Mouse (Mus musculus) intestine, embryonic 16.5 days (tissue): ENCODE results near the gene Vps26c. TPM values are rescaled to one million over a fixed set of nuclear protein-coding genes. Genes with fewer than 3 reads are reported as not detected.
"Not testable (repeated sequence)": the region's sequence is repeated elsewhere in the genome, so short reads cannot be mapped to it uniquely, and the experiment has no call there.

Source experiments
- ATAC-seq: fragments of 200-750 bp; cut with Nextera tagmentation; 2 replicates; pipeline ENCODE4 v1.8.0; 2017; ENCODE audit warnings: moderate TSS enrichment, moderate library complexity
- H3K27ac ChIP-seq: fragments of 300-500 bp; sonication (generic); 2 replicates; pipeline ENCODE4 v1.5.1; 2014; ENCODE audit warnings: mild to moderate bottlenecking, low read length
- H3K27me3 ChIP-seq: fragments of 300-500 bp; sonication (generic); replicated peaks from 2 replicates; pipeline ENCODE4 v1.6.1; 2014; ENCODE audit warnings: low read length, control low read depth, mixed read lengths; ENCODE audit not compliant: control insufficient read depth, insufficient read depth
- H3K36me3 ChIP-seq: fragments of 300-500 bp; sonication (generic); 2 replicates; pipeline ENCODE4 v1.6.1; 2014; ENCODE audit warnings: low read length, control low read depth; ENCODE audit not compliant: control insufficient read depth, insufficient read depth
- H3K4me1 ChIP-seq: fragments of 300-500 bp; sonication (generic); 2 replicates; pipeline ENCODE4 v1.6.1; 2014; ENCODE audit warnings: low read length, control low read depth, mixed read lengths; ENCODE audit not compliant: control insufficient read depth, insufficient read depth
- H3K4me2 ChIP-seq: fragments of 300-500 bp; sonication (generic); 2 replicates; pipeline ENCODE4 v1.6.1; 2014; ENCODE audit warnings: low read depth, low read length, control low read depth
- H3K4me3 ChIP-seq: fragments of 300-500 bp; sonication (generic); 2 replicates; pipeline ENCODE4 v1.5.1; 2014; ENCODE audit warnings: mild to moderate bottlenecking, low read length
- H3K9ac ChIP-seq: fragments of 300-500 bp; sonication (generic); 2 replicates; pipeline ENCODE4 v1.6.1; 2014; ENCODE audit warnings: low read depth, low read length
- H3K9me3 ChIP-seq: fragments of 300-500 bp; sonication (generic); 2 replicates; pipeline ENCODE4 v1.6.1; 2016; ENCODE audit warnings: low read length, control low read depth; ENCODE audit not compliant: control insufficient read depth
- WGBS: fragments of 180-500 bp; shearing (Covaris S2); extraction: QIAGEN DNeasy Blood & Tissue Kit; methylation state at CpG from one replicate; pipeline ENCODE4 v1.1.7; 2014; 5-methylcytosine and 5-hydroxymethylcytosine counted together
- polyA plus RNA-seq: library from polyadenylated mRNA; unstranded; fragments of >200 nt; fragmentation: Nextera tagmentation; extraction: Ambion mirVana; gene quantifications from 2 replicates; pipeline ENCODE4 v1.2.1, GENCODE M21; 2015

The Vps26c gene
- polyA plus RNA-seq, 1 experiment from 2014 or later, result 67.7 TPM

DNA sequence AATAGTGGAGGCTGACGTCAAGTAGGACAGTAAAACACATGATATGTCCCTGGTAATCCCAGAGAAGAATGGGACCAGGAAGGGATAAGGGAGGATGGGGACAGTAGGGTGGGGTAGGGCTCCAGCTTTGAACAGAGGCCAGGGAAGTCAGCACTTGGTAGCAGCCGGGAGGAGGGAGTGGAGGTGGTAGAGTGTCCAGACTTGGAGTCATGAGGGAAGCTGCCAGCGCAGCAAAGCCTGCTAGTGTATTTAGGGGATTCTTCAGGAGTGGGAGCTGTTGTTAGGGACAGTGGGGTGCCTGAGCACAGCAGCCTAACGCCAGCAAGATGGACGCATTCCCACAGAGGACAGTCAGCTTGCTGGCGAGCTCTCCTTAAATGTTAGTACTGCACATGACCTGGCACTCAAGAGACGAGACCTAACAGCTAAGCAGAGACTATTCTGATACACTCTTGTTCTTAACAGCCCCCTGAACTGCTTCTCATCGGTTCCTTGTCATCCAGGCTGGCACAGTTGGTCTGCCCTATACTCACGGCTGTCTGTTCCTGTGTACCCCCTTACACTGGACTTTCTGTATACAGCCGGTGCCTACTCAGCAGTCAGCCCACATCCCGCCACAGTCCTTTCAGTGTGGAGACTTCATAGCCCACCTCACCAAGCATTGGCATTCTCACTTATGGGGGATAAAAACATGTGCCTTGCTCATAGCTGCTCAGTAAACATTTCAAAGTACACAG is 53.4 kb downstream of the Vps26c start:
- no peak for ATAC-seq
- WGBS, result 81% methylated on average over 11 of the region's 11 CpGs
- Histone ChIP-seq H3K9ac (no peak overlapping the region), H3K4me3 (no peak overlapping the region), H3K27ac (no peak overlapping the region), H3K9me3 (no peaks in the 10 kb centered on the region), H3K27me3 (no peaks in the 10 kb centered on the region), H3K36me3 (peaks cover 4% of the 10 kb centered on the region; the same call in 1 of the 2 replicates), H3K4me1 (no peaks in the 10 kb centered on the region), H3K4me2 (no peak overlapping the region)

- Histone ChIP-seq H3K27ac (no peak overlapping the region), H3K27me3 (no peaks in the 10 kb centered on the region), H3K9ac (no peak overlapping the region), H3K4me3 (no peak overlapping the region), H3K4me2 (no peak overlapping the region), H3K9me3 (no peaks in the 10 kb centered on the region), H3K36me3 (peaks cover 11% of the 10 kb centered on the region), H3K4me1 (no peaks in the 10 kb centered on the region)
- WGBS, result 70% methylated on average over 8 of the region's 8 CpGs
- ATAC-seq, result 0 out of 2 replicates have a peak, but pooled peaks have one; percentile 33
These were observed 54.1 kb downstream of the Vps26c start for GRCm38 (mm10) chr16:94472515-94472951.

DNA sequence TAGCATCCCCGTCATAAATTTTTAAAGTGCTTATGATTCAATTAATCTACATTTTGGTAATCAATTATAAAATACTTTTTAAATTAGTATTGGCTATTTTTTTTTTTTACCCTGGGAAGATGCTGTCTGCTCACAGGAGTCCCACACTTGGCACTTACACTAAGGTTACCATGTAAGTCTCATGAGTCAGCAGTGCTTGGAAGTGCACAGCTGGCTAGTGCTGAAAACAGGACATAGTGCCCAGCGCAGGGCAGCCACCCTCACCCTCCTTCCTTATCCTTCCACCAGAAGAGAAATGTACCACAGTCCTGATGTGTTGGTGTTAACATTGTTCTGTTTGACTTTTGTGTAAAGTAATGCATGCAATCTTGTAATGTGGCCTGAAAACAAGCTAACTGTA is 58.2 kb downstream of the Vps26c start:
- no peak for ATAC-seq
- no peak overlapping the region for H3K4me3 ChIP-seq
- 92% methylated on average over 2 of the region's 2 CpGs for WGBS
- no peak overlapping the region for H3K4me2 ChIP-seq
- no peak overlapping the region for H3K27ac ChIP-seq
- H3K4me1 ChIP-seq, result no peaks in the 10 kb centered on the region
- H3K9ac ChIP-seq, result no peak overlapping the region
- H3K27me3 ChIP-seq, result no peaks in the 10 kb centered on the region
- H3K36me3 ChIP-seq, result peaks cover 24% of the 10 kb centered on the region
- no peaks in the 10 kb centered on the region for H3K9me3 ChIP-seq

- WGBS, result 86% methylated on average over 11 of the region's 11 CpGs
- Histone ChIP-seq H3K4me3 (no peak overlapping the region), H3K36me3 (peaks cover 25% of the 10 kb centered on the region), H3K27me3 (no peaks in the 10 kb centered on the region), H3K27ac (no peak overlapping the region), H3K9me3 (no peaks in the 10 kb centered on the region), H3K4me2 (no peak overlapping the region), H3K4me1 (no peaks in the 10 kb centered on the region), H3K9ac (no peak overlapping the region)
- ATAC-seq, result no peak
These were observed 59.1 kb downstream of the Vps26c start for GRCm38 (mm10) chr16:94467337-94468055.

DNA sequence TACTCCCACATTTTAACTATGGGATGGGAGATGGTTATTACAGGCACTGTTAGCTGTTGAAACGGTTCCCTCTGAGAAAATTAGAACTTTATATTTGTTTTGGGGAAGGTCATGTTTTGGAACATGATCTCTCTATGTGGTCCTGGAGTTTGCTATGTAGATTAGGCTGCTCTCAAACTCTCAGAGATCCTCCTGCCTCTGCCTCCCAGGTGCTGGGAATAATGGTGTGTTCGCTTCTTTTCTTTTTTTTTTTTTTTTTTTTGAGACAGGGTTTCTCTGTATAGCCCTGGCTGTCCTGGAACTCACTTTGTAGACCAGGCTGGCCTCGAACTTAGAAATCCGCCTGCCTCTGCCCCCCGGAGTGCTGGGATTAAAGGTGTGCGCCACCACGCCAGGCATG is 60.3 kb downstream of the Vps26c start:
- H3K4me2 ChIP-seq, H3K9ac ChIP-seq, H3K27me3 ChIP-seq, H3K4me3 ChIP-seq, ATAC-seq, H3K9me3 ChIP-seq, H3K4me1 ChIP-seq, H3K27ac ChIP-seq: not testable (repeated sequence)
- WGBS, result 90% methylated on average over 7 of the region's 7 CpGs
- H3K36me3 ChIP-seq, result peaks cover 26% of the 10 kb centered on the region

GRCm38 (mm10) chr16:94465900-94466299 is 60.7 kb downstream of the Vps26c start:
- 80% methylated on average over 4 of the region's 4 CpGs for WGBS
- peaks cover 30% of the 10 kb centered on the region for H3K36me3 ChIP-seq
- ATAC-seq, result no peak
- H3K9ac ChIP-seq, result no peak overlapping the region
- no peak overlapping the region for H3K4me3 ChIP-seq
- no peaks in the 10 kb centered on the region for H3K9me3 ChIP-seq
- H3K27ac ChIP-seq, result no peak overlapping the region
- no peaks in the 10 kb centered on the region for H3K4me1 ChIP-seq
- H3K27me3 ChIP-seq, result no peaks in the 10 kb centered on the region
- no peak overlapping the region for H3K4me2 ChIP-seq

GRCm38 (mm10) chr16:94464067-94464466 is 62.6 kb downstream of the Vps26c start:
- Histone ChIP-seq H3K4me1 (no peaks in the 10 kb centered on the region), H3K9me3 (no peaks in the 10 kb centered on the region), H3K9ac (no peak overlapping the region), H3K36me3 (peaks cover 36% of the 10 kb centered on the region), H3K4me3 (no peak overlapping the region), H3K27me3 (no peaks in the 10 kb centered on the region), H3K27ac (no peak overlapping the region), H3K4me2 (no peak overlapping the region)
- WGBS, result 83% methylated on average over 3 of the region's 3 CpGs
- no peak for ATAC-seq

GRCm38 (mm10) chr16:94454146-94454545 is 72.5 kb downstream of the Vps26c start:
- WGBS, result 69% methylated on average over 4 of the region's 4 CpGs
- H3K4me3 ChIP-seq, result no peak overlapping the region
- peaks cover 13% of the 10 kb centered on the region; the same call in 1 of the 2 replicates for H3K36me3 ChIP-seq
- no peak for ATAC-seq
- H3K27ac ChIP-seq, result no peak overlapping the region
- no peaks in the 10 kb centered on the region for H3K27me3 ChIP-seq
- no peaks in the 10 kb centered on the region for H3K9me3 ChIP-seq
- H3K9ac ChIP-seq, result no peak overlapping the region
- H3K4me2 ChIP-seq, result no peak overlapping the region
- H3K4me1 ChIP-seq, result 0 out of 2 replicates have a peak, but pooled peaks cover 3% of the 10 kb centered on the region

DNA sequence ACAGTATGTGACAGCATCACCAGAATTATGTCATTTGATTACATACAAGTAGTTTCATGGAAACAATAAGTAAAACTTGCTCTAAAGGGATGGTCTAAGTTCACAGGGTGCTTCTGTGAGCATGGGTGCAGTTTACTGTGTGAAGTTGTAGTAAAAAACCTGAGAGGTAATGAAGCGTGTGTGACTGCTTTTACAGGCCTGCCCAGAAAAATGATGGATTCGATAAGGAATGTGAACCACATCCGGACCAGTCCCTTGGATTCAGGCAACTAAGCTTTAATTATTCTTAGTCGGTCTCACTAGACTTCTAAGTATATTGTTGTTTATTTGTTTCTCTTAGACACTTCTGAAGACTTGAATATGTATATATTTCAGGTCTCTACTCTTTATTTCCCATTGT is 73.9 kb downstream of the Vps26c start:
- WGBS, result 75% methylated on average over 4 of the region's 4 CpGs
- no peaks in the 10 kb centered on the region for H3K9me3 ChIP-seq
- no peak for ATAC-seq
- peaks cover 7% of the 10 kb centered on the region; the same call in 1 of the 2 replicates for H3K36me3 ChIP-seq
- H3K4me1 ChIP-seq, result 0 out of 2 replicates have a peak, but pooled peaks cover 3% of the 10 kb centered on the region
- H3K27me3 ChIP-seq, result no peaks in the 10 kb centered on the region
- peak overlapping the region; percentile 86; the same call in 1 of the 2 replicates for H3K27ac ChIP-seq
- H3K9ac ChIP-seq, result no peak overlapping the region
- no peak overlapping the region for H3K4me3 ChIP-seq
- no peak overlapping the region for H3K4me2 ChIP-seq
